Mouse (Mus musculus) liver, postnatal 0 days (tissue): ENCODE measurements at regions not wholly inside any gene's neighbourhood (a gene's known extent, or its start where the extent isn't known, plus 50 kb on each side); places are given as distances from the start of the nearest gene placed in this dataset.
A peak's percentile ranks its signal among the peaks of the same experiment; 100 is the strongest.

Experiments used
- ATAC-seq: fragments of 200-750 bp; cut with Nextera tagmentation; 2 replicates; pipeline ENCODE4 v1.8.0; 2017; ENCODE audit warnings: mild to moderate bottlenecking, moderate library complexity
- DNase-seq: peaks from one replicate; pipeline ENCODE4 v3.0.0-alpha.2; 2016
- H3K27ac ChIP-seq: fragments of 300-500 bp; sonication (generic); 2 replicates; pipeline ENCODE4 v1.5.1; 2014; ENCODE audit warnings: antibody characterized with exemption, moderate library complexity, mild to moderate bottlenecking, low read depth
- H3K27me3 ChIP-seq: fragments of 300-500 bp; sonication (generic); 2 replicates; pipeline ENCODE4 v1.6.1; 2014; ENCODE audit warnings: low read length, control low read depth, mixed read lengths; ENCODE audit not compliant: insufficient read depth
- H3K36me3 ChIP-seq: fragments of 300-500 bp; sonication (generic); replicated peaks from 2 replicates; pipeline ENCODE4 v1.6.1; 2014; ENCODE audit warnings: mild to moderate bottlenecking, control low read depth, low read length, moderate library complexity, mixed read lengths; ENCODE audit not compliant: insufficient read depth
- H3K4me1 ChIP-seq: fragments of 300-500 bp; sonication (generic); 2 replicates; pipeline ENCODE4 v1.6.1; 2014; ENCODE audit warnings: antibody characterized with exemption, mild to moderate bottlenecking, control low read depth; ENCODE audit not compliant: insufficient read depth
- H3K4me2 ChIP-seq: fragments of 300-500 bp; sonication (generic); 2 replicates; pipeline ENCODE4 v1.6.1; 2014; ENCODE audit warnings: low read depth, mild to moderate bottlenecking, low read length, moderate library complexity, mixed read lengths
- H3K4me3 ChIP-seq: fragments of 300-500 bp; sonication (generic); 2 replicates; pipeline ENCODE4 v1.5.1; 2014; ENCODE audit warnings: low read depth, low read length
- H3K9ac ChIP-seq: fragments of 300-500 bp; sonication (generic); replicated peaks from 2 replicates; pipeline ENCODE4 v1.6.1; 2014; ENCODE audit warnings: mild to moderate bottlenecking, moderate library complexity
- H3K9me3 ChIP-seq: fragments of 300-500 bp; sonication (generic); 2 replicates; pipeline ENCODE4 v1.6.1; 2016; ENCODE audit warnings: mild to moderate bottlenecking, control low read depth, low read length, mixed read lengths
- CTCF ChIP-seq: sonication (generic); IDR thresholded peaks from 2 replicates; pipeline ENCODE4 v1.5.1; 2016; ENCODE audit warnings: antibody characterized with exemption, low read depth
- EP300 ChIP-seq: IDR thresholded peaks from 2 replicates; pipeline ENCODE4 v1.6.1; 2016; ENCODE audit warnings: antibody characterized with exemption, low read depth, mild to moderate bottlenecking
- WGBS: fragments of 180-500 bp; shearing (Covaris S2); extraction: QIAGEN DNeasy Blood & Tissue Kit; methylation state at CpG from one replicate; pipeline ENCODE4 v1.1.7; 2014; ENCODE audit not compliant: insufficient replicate concordance; 5-methylcytosine and 5-hydroxymethylcytosine counted together

- ATAC-seq (no peak), DNase-seq (no peak)
- no peaks in the 10 kb centered on the region for H3K27me3 ChIP-seq
- H3K4me1 ChIP-seq, result peaks cover 4% of the 10 kb centered on the region; the same call in 1 of the 2 replicates
- no peak for TF ChIP-seq CTCF
- no peak for TF ChIP-seq EP300
- no peak overlapping the region for H3K9ac ChIP-seq
- 79% methylated on average over 3 of the region's 3 CpGs for WGBS
- no peaks in the 10 kb centered on the region for H3K9me3 ChIP-seq
- no peak overlapping the region for H3K27ac ChIP-seq
- H3K36me3 ChIP-seq, result no peaks in the 10 kb centered on the region
- no peak overlapping the region for H3K4me2 ChIP-seq
- no peak overlapping the region for H3K4me3 ChIP-seq
Observed at GRCm38 (mm10) chr1:189988864-189989263, 66.7 kb upstream of the Smyd2 start.

- H3K4me3 ChIP-seq, result no peak overlapping the region
- H3K36me3 ChIP-seq, result no peaks in the 10 kb centered on the region
- no peaks in the 10 kb centered on the region for H3K9me3 ChIP-seq
- H3K4me1 ChIP-seq, result peaks cover 4% of the 10 kb centered on the region; the same call in 1 of the 2 replicates
- no peaks in the 10 kb centered on the region for H3K27me3 ChIP-seq
- H3K27ac ChIP-seq, result peak overlapping the region; percentile 59
- TF ChIP-seq CTCF, result peak; percentile 10; the same call in 1 of the 2 replicates
- no peak for TF ChIP-seq EP300
- WGBS, result 44% methylated on average over 11 of the region's 11 CpGs
- no peak overlapping the region for H3K9ac ChIP-seq
- ATAC-seq (peak; percentile 81), DNase-seq (peak; percentile 49)
- H3K4me2 ChIP-seq, result peak overlapping the region; percentile 24; the same call in 1 of the 2 replicates
Observed at GRCm38 (mm10) chr1:189985516-189986205, 63.5 kb upstream of the Smyd2 start.

GRCm38 (mm10) chr1:189978244-189978643 is 56.1 kb upstream of the Smyd2 start:
- TF ChIP-seq CTCF (no peak), EP300 (no peak)
- Histone ChIP-seq H3K9ac (no peak overlapping the region), H3K9me3 (no peaks in the 10 kb centered on the region), H3K36me3 (no peaks in the 10 kb centered on the region), H3K27me3 (no peaks in the 10 kb centered on the region), H3K4me2 (no peak overlapping the region), H3K4me1 (no peaks in the 10 kb centered on the region), H3K27ac (no peak overlapping the region), H3K4me3 (no peak overlapping the region)
- WGBS, result 82% methylated on average over 10 of the region's 10 CpGs
- ATAC-seq, result no peak
- no peak for DNase-seq

- H3K4me1 ChIP-seq, result no peaks in the 10 kb centered on the region
- no peak overlapping the region for H3K27ac ChIP-seq
- no peak overlapping the region for H3K9ac ChIP-seq
- H3K27me3 ChIP-seq, result no peaks in the 10 kb centered on the region
- TF ChIP-seq EP300 (no peak), CTCF (no peak)
- WGBS, result 82% methylated on average over 9 of the region's 9 CpGs
- no peak for ATAC-seq
- no peaks in the 10 kb centered on the region for H3K36me3 ChIP-seq
- no peak for DNase-seq
- no peak overlapping the region for H3K4me2 ChIP-seq
- no peaks in the 10 kb centered on the region for H3K9me3 ChIP-seq
- H3K4me3 ChIP-seq, result no peak overlapping the region
Observed at GRCm38 (mm10) chr1:189975660-189976059, 53.5 kb upstream of the Smyd2 start.

- Histone ChIP-seq H3K27me3 (no peaks in the 10 kb centered on the region), H3K36me3 (no peaks in the 10 kb centered on the region), H3K9ac (no peak overlapping the region), H3K9me3 (no peaks in the 10 kb centered on the region), H3K27ac (no peak overlapping the region), H3K4me3 (no peak overlapping the region), H3K4me1 (no peaks in the 10 kb centered on the region), H3K4me2 (peak overlapping the region; percentile 30; the same call in 1 of the 2 replicates)
- DNase-seq (peak; percentile 87), ATAC-seq (peak; percentile 53)
- TF ChIP-seq EP300 (no peak), CTCF (peak; percentile 86)
- WGBS, result 13% methylated on average over 13 of the region's 13 CpGs
Observed at GRCm38 (mm10) chr1:189972790-189973406, 50.7 kb upstream of the Smyd2 start.
